Mouse (Mus musculus) liver, embryonic 11.5 days (tissue): ENCODE data around the gene Fbxw11. TPM values are rescaled to one million over a fixed set of nuclear protein-coding genes. Genes with fewer than 3 reads are reported as not detected.

Experiments
- ATAC-seq: fragments of 200-750 bp; cut with Nextera tagmentation; replicated peaks from 2 replicates; pipeline ENCODE4 v1.8.0; 2017; ENCODE audit warnings: moderate number of reproducible peaks, mild to moderate bottlenecking, moderate TSS enrichment, moderate library complexity; ENCODE audit not compliant: low FRiP score
- DNase-seq: peaks from one replicate; pipeline ENCODE4 v3.0.0-alpha.2; 2017; ENCODE audit warnings: low spot score
- H3K27ac ChIP-seq: fragments of 300-500 bp; sonication (generic); 2 replicates; pipeline ENCODE4 v1.5.1; 2014; ENCODE audit warnings: mild to moderate bottlenecking, low read depth, low read length, control low read depth
- H3K27me3 ChIP-seq: fragments of 300-500 bp; sonication (generic); replicated peaks from 2 replicates; pipeline ENCODE4 v1.6.1; 2014; ENCODE audit warnings: low read length, mixed read lengths; ENCODE audit not compliant: control insufficient read depth, insufficient read depth
- H3K36me3 ChIP-seq: fragments of 300-500 bp; sonication (generic); 2 replicates; pipeline ENCODE4 v1.6.1; 2014; ENCODE audit warnings: mild to moderate bottlenecking, low read length, moderate library complexity, mixed read lengths; ENCODE audit not compliant: control insufficient read depth, insufficient read depth
- H3K4me1 ChIP-seq: fragments of 300-500 bp; sonication (generic); replicated peaks from 2 replicates; pipeline ENCODE4 v1.6.1; 2014; ENCODE audit warnings: low read length, mixed read lengths; ENCODE audit not compliant: control insufficient read depth, insufficient read depth
- H3K4me2 ChIP-seq: fragments of 300-500 bp; sonication (generic); 2 replicates; pipeline ENCODE4 v1.6.1; 2014; ENCODE audit warnings: mild to moderate bottlenecking, control low read depth, moderate library complexity
- H3K4me3 ChIP-seq: fragments of 300-500 bp; sonication (generic); 2 replicates; pipeline ENCODE4 v1.5.1; 2014; ENCODE audit warnings: low read depth, low read length, control low read depth
- H3K9ac ChIP-seq: fragments of 300-500 bp; sonication (generic); 2 replicates; pipeline ENCODE4 v1.6.1; 2014; ENCODE audit warnings: low read depth, low read length, control low read depth
- H3K9me3 ChIP-seq: fragments of 300-500 bp; sonication (generic); 2 replicates; pipeline ENCODE4 v1.6.1; 2016; ENCODE audit warnings: low read length, inconsistent platforms, mixed read lengths; ENCODE audit not compliant: control insufficient read depth
- WGBS: fragments of 180-500 bp; shearing (Covaris S2); extraction: QIAGEN DNeasy Blood & Tissue Kit; methylation state at CpG from one replicate; pipeline ENCODE4 v1.1.7; 2014; 5-methylcytosine and 5-hydroxymethylcytosine counted together
- polyA plus RNA-seq: library from polyadenylated mRNA; unstranded; fragments of >200 nt; fragmentation: Nextera tagmentation; extraction: Ambion mirVana; gene quantifications from 2 replicates; pipeline ENCODE4 v1.2.1, GENCODE M21; 2014

The Fbxw11 gene
- polyA plus RNA-seq, 1 experiment from 2014 or later, result 44.2 TPM

DNA sequence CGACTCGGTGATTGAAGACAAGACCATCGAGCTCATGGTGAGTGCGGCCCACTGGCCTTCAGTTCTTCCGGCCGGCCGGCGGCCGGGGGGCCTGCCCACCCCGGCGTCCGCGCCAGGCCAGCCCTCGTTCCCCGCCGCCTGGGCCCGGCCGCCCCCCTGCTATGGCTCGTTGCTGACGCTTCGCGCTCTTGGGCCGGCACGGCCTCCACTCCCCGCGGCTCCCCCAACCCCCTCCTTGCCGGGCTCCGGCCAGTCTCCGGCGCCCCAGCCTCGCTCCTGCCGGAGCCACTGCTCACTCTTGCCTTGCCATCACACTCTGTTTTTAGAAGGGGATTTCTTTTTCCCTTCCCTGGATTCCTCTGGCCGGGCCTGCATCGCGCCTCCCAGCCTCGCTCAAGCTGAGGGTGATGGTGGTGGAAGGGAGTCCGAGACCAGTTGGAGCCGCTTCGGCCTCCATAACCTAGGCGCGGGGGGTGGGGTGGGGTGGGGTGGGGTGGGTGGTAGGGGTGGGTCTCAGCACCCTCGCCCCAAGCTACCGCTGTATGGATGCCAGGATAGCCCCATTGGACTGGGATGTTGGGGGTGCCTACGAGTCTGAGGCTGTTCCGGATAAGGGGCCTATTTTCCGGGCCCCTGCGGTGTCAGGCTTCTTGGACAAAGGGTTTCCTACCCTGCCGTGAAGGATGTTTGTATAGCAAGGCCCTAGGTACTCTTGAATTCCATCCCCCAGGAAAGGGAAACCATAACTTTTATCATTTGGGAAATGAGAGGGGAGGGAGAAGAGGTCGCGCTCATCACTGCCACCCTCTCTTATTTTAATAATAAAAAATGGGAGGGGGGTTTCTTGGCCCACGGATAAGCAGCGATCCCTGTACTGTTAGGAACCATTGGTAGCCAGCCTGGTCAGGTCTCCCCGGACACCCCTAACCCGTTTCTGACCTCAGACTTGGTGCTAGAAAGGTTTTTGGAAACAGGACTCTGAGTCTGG lies 669 bp downstream of the Fbxw11 start:
- DNase-seq, result peak; percentile 44
- H3K27ac ChIP-seq, result peak overlapping the region; percentile 98
- H3K9ac ChIP-seq, result peak overlapping the region; percentile 94
- peaks cover 21% of the 10 kb centered on the region for H3K4me1 ChIP-seq
- H3K9me3 ChIP-seq, result no peaks in the 10 kb centered on the region
- H3K36me3 ChIP-seq, result no peaks in the 10 kb centered on the region
- H3K4me3 ChIP-seq, result peak overlapping the region; percentile 89
- H3K27me3 ChIP-seq, result no peaks in the 10 kb centered on the region
- WGBS, result under 1% methylated on average over 50 of the region's 54 CpGs
- peak; percentile 48 for ATAC-seq
- peak overlapping the region; percentile 93 for H3K4me2 ChIP-seq

DNA sequence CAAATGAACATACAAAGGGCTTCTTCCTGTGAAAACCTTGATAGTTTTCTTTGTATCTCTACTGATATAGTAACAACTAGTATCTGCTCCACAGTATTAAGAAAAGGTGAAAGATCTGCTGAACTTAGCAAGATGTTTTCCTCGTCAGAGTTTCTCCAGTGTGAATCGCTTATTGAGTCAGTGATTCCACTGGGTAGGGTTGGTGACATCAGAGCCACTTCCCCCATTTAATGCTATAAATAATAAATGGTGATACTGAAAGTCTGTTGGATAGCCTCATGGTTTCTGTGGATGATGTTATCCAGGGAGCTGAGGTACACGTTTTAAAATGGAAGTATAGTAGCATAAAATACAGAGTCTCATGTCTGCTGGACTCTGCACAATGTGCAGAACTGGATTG lies 1.5 kb downstream of the Fbxw11 start:
- H3K9me3 ChIP-seq, result no peaks in the 10 kb centered on the region
- H3K4me1 ChIP-seq, result peaks cover 21% of the 10 kb centered on the region

DNA sequence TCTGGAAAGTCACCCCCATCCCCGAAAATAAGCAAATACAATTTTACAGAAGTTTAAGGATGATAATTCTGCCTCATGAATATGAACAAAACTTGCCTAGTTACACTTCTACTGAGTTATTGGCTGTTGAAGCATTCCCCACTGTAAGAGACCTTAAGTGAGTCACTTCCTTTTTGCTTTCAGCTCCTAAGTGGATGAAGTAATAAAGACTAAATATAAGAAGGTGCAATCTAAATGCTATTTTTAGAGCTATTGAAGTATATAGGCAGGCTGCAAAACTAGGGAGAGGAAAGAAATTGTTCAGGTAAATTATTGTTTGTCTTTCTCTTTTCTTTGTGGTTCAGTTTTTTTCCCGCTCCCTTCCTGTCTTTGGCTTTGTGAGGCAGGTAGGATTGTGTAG lies 4.7 kb downstream of the Fbxw11 start:
- no peak overlapping the region for H3K4me3 ChIP-seq
- H3K27me3 ChIP-seq, result no peaks in the 10 kb centered on the region
- no peaks in the 10 kb centered on the region for H3K36me3 ChIP-seq
- H3K27ac ChIP-seq, result no peak overlapping the region
- H3K4me2 ChIP-seq, result no peak overlapping the region
- 83% methylated on average over 2 of the region's 2 CpGs for WGBS
- H3K4me1 ChIP-seq, result peaks cover 6% of the 10 kb centered on the region
- no peak for ATAC-seq
- no peak overlapping the region for H3K9ac ChIP-seq
- H3K9me3 ChIP-seq, result no peaks in the 10 kb centered on the region
- no peak for DNase-seq

More for the DNA sequence above, 1.5 kb downstream of the Fbxw11 start:
- Histone ChIP-seq H3K27ac (0 out of 2 replicates have a peak overlapping the region, but pooled peaks have one; percentile 22), H3K4me2 (peak overlapping the region; percentile 93), H3K36me3 (no peaks in the 10 kb centered on the region), H3K4me3 (peak overlapping the region; percentile 89), H3K27me3 (no peaks in the 10 kb centered on the region), H3K9ac (peak overlapping the region; percentile 94)
- ATAC-seq, result no peak
- 33% methylated on average over 3 of the region's 3 CpGs for WGBS
- no peak for DNase-seq

DNA sequence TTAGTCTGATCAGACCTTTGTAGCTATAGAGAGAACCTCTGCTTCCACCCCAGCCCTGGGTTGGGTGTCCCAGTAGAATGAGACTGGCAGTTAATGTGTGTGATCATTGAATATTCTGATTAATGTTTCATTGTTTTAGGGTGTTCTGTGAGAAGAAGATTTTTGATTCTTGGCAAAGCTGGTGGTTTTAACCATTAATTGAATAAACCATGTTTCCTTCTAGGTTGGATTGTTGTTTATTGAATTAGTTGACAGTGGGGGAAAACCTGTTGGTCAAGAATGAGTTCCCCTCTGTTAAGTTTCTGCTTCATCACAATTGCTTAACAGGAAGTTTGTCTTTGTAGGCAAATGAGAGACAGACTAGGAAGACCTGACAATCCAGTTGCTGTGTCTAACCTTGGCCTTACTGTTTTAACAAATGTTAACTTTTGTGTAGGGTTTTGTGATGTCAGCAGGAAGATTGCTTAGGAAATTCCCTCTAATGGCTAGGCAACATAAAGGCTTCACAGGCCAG lies 7.8 kb downstream of the Fbxw11 start:
- no peak for DNase-seq
- Histone ChIP-seq H3K36me3 (no peaks in the 10 kb centered on the region; the same call in 1 of the 2 replicates), H3K4me2 (no peak overlapping the region), H3K4me1 (no peaks in the 10 kb centered on the region; the same call in 1 of the 2 replicates), H3K4me3 (no peak overlapping the region), H3K27me3 (no peaks in the 10 kb centered on the region), H3K27ac (no peak overlapping the region), H3K9ac (no peak overlapping the region), H3K9me3 (no peaks in the 10 kb centered on the region)
- no peak for ATAC-seq

DNA sequence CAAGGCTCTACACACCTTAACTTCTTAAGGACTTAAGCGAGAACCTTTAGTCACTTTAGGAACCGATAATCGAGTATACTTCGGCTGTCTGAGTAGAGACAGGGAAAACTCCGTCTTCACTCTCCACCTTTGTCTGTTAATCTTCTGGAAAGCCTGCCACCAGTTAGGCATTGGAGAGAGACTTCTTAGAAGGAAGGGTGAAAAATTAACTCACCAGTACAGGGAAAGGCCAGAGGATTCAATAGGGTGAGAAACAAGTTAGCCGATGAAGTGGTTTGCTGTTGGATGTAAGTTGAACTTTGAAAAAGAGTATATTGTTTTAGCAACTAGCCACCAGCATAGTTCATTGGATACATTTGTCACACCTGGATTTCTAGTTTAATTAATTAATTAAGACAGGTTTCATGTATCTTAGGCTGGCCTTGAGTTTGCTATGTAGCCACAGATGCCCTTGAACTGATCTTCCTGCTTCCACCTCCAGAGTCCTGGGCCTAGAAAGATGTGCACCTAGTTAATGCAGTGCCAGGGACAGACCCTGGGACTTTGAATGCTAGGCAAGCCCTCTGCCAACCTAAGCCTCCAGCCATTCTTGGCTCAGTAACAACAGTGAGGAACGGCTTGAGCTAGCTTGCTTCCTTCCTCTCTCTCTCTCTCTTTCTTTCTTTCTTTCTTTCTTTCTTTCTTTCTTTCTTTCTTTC lies 8.5 kb downstream of the Fbxw11 start:
- Histone ChIP-seq H3K9me3 (no peaks in the 10 kb centered on the region), H3K4me3 (no peak overlapping the region), H3K4me2 (no peak overlapping the region), H3K36me3 (no peaks in the 10 kb centered on the region; the same call in 1 of the 2 replicates), H3K27ac (no peak overlapping the region), H3K4me1 (no peaks in the 10 kb centered on the region; the same call in 1 of the 2 replicates), H3K27me3 (no peaks in the 10 kb centered on the region), H3K9ac (no peak overlapping the region)
- DNase-seq (no peak), ATAC-seq (no peak)
- 84% methylated on average over 7 of the region's 7 CpGs for WGBS

DNA sequence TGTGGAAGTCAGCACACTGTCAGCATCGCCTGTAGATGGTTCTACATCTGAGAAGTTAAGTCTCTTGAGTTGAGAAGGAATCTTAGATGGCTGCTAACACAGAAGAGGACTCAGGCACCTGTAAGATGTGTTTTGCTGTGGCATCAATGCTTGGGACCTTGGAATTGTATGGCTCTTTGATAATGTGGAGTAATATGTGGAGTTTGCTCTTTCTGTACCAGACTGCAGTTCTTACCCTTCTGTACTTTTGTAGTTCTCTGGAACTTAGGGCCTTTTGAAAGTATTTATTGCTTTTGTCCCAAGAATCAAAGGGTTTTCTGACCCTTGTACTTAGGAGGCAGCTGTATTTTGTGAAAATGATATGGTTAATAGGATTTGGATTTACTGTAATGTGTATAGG lies 9.2 kb downstream of the Fbxw11 start:
- no peaks in the 10 kb centered on the region; the same call in 1 of the 2 replicates for H3K36me3 ChIP-seq
- 82% methylated on average over 1 of the region's 1 CpGs for WGBS
- no peaks in the 10 kb centered on the region for H3K9me3 ChIP-seq
- no peak overlapping the region for H3K4me2 ChIP-seq
- H3K27ac ChIP-seq, result no peak overlapping the region
- H3K4me3 ChIP-seq, result no peak overlapping the region
- H3K4me1 ChIP-seq, result no peaks in the 10 kb centered on the region; the same call in 1 of the 2 replicates
- no peak for DNase-seq
- H3K9ac ChIP-seq, result no peak overlapping the region
- no peak for ATAC-seq
- no peaks in the 10 kb centered on the region for H3K27me3 ChIP-seq

DNA sequence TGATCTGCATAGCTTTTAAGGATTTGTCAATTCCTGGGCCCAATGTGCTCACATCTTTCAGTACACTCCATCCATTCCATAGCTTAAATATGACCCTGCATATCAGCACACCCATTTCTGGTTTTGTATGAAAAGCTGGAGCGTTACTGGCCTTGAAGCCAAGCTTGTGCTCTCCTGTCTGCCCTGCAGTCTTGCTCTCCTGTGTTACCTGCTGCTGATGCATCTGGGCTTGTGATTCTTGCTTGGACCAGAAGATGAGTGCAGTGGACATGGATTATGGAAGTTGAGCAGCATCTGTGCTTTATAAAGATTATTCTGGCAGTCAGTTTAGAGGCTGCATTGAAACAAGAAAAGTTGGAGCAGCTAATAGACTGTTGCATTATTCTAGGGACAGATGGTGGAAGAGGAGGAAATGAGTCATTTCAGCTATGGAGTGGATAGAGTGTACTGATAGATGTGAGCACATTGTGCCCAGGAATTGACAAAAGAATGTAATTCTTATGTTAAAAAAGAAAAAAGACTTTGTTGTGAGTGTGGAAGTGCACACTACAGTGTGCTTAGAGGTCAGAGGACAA lies 19.6 kb downstream of the Fbxw11 start:
- Histone ChIP-seq H3K27me3 (no peaks in the 10 kb centered on the region), H3K4me1 (peaks cover 9% of the 10 kb centered on the region; the same call in 1 of the 2 replicates), H3K4me3 (no peak overlapping the region), H3K27ac (no peak overlapping the region), H3K9ac (no peak overlapping the region), H3K4me2 (no peak overlapping the region), H3K9me3 (no peaks in the 10 kb centered on the region), H3K36me3 (peaks cover 2% of the 10 kb centered on the region; the same call in 1 of the 2 replicates)
- DNase-seq, result no peak
- 79% methylated on average over 1 of the region's 1 CpGs for WGBS
- no peak for ATAC-seq

DNA sequence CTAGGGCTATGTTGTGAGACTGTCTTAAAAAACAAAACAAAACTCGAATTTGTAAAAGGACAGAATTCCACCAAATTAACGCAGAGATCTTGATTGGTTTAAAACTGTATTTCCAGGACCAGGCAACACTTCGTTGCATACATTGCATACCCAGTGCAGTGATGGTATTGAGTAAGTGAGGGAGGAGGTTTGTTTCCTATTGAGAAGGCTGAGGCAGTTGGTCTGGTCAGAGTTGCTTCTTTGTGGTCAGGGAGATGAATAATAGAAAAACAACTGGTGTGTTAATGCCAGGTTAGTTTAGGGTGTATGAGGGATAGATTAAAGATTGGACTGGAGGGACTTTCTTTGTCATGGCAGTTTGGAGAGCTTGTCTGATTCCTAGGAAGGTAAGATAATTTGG lies 23.1 kb downstream of the Fbxw11 start:
- Histone ChIP-seq H3K27ac (no peak overlapping the region), H3K9ac (no peak overlapping the region), H3K4me3 (no peak overlapping the region), H3K36me3 (peaks cover 2% of the 10 kb centered on the region; the same call in 1 of the 2 replicates), H3K9me3 (no peaks in the 10 kb centered on the region), H3K4me1 (0 out of 2 replicates have a peak, but pooled peaks cover 10% of the 10 kb centered on the region), H3K27me3 (no peaks in the 10 kb centered on the region), H3K4me2 (no peak overlapping the region)
- WGBS, result 85% methylated on average over 3 of the region's 3 CpGs
- no peak for ATAC-seq
- no peak for DNase-seq
